Mouse (Mus musculus) gastrocnemius, postnatal 14 days (tissue): ENCODE measurements around the gene Ttll2. TPM values are rescaled to one million over a fixed set of nuclear protein-coding genes. Genes with fewer than 3 reads are reported as not detected.
"Not testable (repeated sequence)": the region's sequence is repeated elsewhere in the genome, so short reads cannot be mapped to it uniquely, and the experiment has no call there.

Experiments
- DNase-seq: peaks from one replicate; pipeline ENCODE4 v3.0.0; 2021; ENCODE audit warnings: mixed read lengths
- intact Hi-C: fragments of 180-260 bp; cut with DNase I; formaldehyde crosslinking; loops from one replicate; pipeline ENCODE4 v1.15.1; 2025; ENCODE audit warnings: low total_unique reads
- long read RNA-seq, 2 experiments: library from polyadenylated mRNA; stranded (forward); transcript quantifications; one replicate each; pipeline ENCODE4 v2.0.0; 2021
- total RNA-seq, 2 experiments: library from RNA; stranded (reverse); gene quantifications; 2 replicates each; pipeline ENCODE4 v1.2.3; 2021

The Ttll2 gene
- total RNA-seq: not detected
- long read RNA-seq, experiment 1: 0 reads
- long read RNA-seq, experiment 2: 0 reads

DNA sequence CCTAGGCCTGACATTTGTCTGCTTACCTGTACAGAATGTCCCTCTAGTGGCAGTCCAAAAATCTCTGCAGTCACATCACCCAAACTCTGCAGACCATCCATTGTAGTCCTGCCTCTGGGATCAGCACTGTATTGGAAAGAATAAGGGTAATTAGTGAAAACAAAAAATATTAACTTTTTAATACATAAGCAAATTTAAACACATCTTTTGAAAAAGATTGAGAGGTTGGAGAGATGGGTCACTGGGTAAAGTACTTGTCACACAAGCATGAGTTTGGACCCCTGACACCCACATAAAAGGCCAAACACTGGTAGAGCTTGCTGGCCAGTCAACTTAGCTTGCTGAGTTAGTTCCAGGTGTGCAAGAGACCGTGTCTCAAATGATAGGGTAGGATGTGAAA lies at the start of gene Ttll2:
Ttll2 (minus strand) TSS at position 101 of the 400 bp plus-strand sequence.
- DNase-seq, intact Hi-C loops: not testable (repeated sequence)

- intact Hi-C loops, DNase-seq: not testable (repeated sequence)
Observed at GRCm38 (mm10) chr17:7399770-7400169, 47.3 kb upstream of the Ttll2 start.

- DNase-seq, intact Hi-C loops: not testable (repeated sequence)
Observed at GRCm38 (mm10) chr17:7398198-7398847, 45.8 kb upstream of the Ttll2 start.

DNA sequence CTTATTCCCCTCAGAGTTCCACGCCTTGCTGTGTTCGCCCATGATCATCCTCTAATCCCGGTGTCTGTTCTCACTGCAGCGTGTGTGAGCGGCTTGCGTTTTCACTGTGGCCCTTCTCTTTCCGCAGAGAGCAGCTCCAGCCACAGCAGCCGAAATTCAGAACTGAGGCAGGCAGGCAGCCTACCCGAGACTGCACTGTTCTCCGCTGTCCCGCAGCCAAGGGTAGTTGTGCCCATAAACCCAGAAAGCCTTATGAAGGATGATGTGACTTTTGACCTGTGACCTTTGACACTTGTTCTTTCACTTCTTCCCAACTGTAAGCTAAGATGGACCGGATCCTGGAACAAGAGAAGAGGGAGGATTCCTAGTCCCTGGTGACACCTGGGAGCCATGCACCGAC lies 44.6 kb upstream of the Ttll2 start:
- intact Hi-C loops, DNase-seq: not testable (repeated sequence)

GRCm38 (mm10) chr17:7396288-7396687 lies 43.8 kb upstream of the Ttll2 start:
- DNase-seq, intact Hi-C loops: not testable (repeated sequence)

DNA sequence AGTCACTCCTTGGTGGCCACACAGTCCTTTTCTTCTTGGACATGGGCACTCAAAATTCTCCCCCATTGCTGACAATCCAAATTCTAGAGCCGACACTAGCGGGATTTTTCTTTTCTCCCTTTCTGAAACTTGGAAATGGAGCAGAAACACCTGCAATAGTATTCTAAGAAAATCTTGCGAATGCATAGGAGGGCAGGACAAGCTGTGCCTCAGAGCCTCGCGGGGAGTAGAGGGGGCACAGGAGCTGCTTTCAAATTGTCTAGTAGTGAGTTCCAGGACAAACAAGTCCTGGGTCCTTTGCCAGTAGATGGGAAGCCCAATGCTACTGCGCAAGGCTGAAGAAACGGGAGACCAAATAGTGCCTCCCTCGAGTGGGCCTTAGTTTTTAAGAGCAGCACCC lies 43.2 kb upstream of the Ttll2 start:
- intact Hi-C loops, DNase-seq: not testable (repeated sequence)

- DNase-seq: not testable (repeated sequence)
Observed at GRCm38 (mm10) chr17:7395116-7395515, 42.6 kb upstream of the Ttll2 start.

GRCm38 (mm10) chr17:7389898-7390297 lies 37.4 kb upstream of the Ttll2 start:
- intact Hi-C loops, DNase-seq: not testable (repeated sequence)

More at GRCm38 (mm10) chr17:7395116-7395515, 42.6 kb upstream of the Ttll2 start:
- intact Hi-C loops: not testable (repeated sequence)

- intact Hi-C loops, DNase-seq: not testable (repeated sequence)
Observed at GRCm38 (mm10) chr17:7388958-7389356, 36.5 kb upstream of the Ttll2 start.

DNA sequence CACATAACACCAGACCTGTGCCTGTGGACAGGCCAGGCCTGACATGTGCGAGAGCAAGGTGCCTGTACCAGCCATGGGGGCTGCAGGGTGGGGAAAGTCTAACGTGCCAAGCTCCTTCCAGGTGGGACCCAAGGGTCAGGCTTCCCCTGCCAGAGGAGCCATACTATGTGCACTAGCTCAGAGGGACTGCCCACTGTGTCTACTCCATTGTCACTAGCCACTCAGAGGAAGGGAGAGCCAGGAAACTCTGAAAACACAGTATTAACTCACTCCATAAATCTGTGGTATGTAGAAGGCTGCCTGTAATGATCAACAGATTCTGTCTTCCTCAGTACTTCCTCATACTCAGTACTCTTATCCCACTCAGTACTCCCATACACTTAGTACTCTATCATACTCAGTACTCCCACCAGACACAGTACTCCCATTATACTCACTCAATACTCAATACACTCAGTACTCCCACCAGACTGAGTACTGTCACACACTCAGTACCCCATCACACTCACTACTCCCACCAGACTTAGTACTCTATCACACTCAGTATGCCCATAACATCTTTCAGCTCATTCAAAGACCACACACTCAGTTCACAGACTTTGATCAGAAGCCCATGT lies 36.0 kb upstream of the Ttll2 start:
- intact Hi-C loops, DNase-seq: not testable (repeated sequence)

DNA sequence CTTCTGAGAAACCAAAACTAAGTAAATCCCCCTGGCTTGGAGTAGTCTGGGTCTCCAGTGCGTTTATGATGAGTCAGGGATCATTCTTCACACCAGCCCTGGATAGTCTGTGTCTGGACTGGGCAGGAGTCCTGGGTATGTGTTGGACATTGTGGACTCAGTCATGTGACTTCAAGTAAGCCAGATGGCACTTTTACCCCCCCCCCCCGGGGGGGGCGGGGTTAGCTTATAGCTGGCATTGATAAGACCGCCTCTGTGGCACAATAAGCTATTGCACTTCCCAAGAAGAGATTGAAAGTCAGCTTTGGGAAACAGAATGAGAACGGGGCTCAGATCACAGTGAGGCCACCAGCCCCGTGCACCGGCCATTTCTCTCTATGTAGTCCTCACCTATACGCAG lies 33.5 kb upstream of the Ttll2 start:
- not testable (repeated sequence) for DNase-seq

GRCm38 (mm10) chr17:7385364-7385763 lies 32.9 kb upstream of the Ttll2 start, which contains the start of gene Unc93a2:
Gene Unc93a2 (minus strand): TSS chr17:7385464.
- intact Hi-C loops, DNase-seq: not testable (repeated sequence)

More for the DNA sequence above, 33.5 kb upstream of the Ttll2 start:
- intact Hi-C loops: not testable (repeated sequence)

GRCm38 (mm10) chr17:7383167-7384143 lies 31.0 kb upstream of the Ttll2 start:
- intact Hi-C loops, DNase-seq: not testable (repeated sequence)

DNA sequence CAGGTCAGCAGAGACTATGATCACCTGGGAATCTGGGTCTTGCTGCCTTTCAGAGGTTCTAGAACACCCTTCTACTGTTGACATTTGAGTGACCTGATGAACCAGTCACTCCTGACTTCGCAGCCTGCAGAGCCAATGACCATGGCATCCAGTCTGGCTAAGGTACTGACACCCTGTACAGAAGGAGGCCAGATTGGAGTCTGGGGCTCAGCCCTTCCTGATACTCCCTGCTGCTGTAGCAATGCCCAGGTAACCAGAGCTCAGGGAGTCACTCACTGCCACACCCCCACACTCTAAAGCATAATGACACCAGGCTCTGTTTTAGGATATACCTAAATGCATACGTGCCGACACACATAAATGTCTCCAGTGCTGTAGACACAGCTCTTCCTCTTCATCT lies 30.2 kb upstream of the Ttll2 start:
- intact Hi-C loops, DNase-seq: not testable (repeated sequence)

DNA sequence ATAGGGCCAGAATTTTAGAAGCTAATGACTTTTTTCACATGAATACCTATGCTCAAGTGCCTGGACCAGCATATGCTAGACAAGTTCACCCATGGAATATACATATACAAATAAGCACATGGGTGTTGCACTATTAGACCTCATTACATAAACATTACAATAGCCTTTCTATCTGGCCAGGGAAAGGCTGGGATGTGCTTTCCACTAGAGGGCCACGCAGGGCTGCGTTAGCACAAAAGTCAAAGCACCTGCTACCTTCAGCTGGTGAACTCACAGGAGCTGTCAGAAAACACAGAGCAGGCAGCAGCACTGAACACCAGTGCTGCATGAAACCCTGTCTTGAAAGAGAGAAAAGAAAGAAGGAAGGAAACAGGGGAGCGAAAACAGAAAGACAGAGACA lies 25.4 kb upstream of the Ttll2 start:
- intact Hi-C loops, DNase-seq: not testable (repeated sequence)

DNA sequence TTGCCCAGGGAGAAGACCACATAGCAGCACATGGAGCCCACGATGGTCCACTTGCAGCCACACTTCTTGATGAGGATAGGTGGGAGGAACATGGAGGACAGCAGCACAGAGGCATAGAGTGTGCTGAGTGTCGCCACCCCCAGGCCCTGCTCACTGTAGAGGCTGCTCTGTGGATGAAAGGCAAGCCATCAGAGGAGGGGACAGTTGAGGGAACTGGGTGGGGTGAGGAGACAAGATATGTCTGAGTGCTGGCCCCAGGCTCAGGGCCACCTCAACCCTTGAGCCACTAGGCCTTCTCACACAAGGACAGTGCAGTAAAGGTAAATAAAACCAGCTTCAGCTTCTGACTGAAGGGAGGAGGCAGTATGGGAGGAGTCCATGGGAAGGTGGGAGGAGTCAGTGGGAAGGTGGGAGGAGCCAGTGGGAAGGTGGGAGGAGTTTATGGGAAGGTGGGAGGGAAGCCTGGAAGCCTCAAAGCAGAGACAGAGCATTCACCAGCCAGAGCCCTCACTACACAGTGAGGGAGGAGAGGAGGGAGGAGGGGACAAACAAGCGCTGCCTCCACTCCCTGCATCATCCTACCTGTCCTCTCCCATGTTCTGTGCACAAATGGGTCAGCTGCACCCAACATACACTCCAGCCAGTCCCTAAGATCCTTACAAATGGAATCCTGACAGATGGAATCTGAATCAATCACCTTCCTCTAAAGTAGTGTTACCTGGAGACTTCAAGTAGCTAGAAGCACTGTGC lies 24.6 kb upstream of the Ttll2 start:
- DNase-seq, intact Hi-C loops: not testable (repeated sequence)

DNA sequence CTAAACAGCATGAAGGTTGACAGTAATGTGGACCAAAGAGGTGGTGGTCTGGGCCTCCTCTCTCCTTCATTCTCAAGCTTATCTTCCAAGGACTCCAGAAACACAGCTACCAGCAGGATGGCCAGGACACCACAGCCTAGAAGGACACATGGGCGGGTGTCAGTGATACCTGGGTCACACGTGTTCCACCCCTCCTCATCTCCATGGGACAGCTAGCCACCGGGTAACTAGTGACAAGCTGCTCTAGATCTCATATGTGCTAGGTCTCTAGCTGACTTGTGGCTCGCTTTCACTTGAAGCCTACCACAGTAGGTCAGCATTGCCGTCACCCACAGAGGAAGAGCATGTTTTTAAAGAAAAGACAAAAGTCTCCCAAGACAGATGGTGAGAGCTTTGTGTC lies 19.4 kb upstream of the Ttll2 start, which contains the start of gene Gm49630:
Gm49630 (minus strand) TSS at position 101 of the 400 bp plus-strand sequence.
- DNase-seq, intact Hi-C loops: not testable (repeated sequence)

- intact Hi-C loops, DNase-seq: not testable (repeated sequence)
Observed at GRCm38 (mm10) chr17:7369401-7369800, 16.9 kb upstream of the Ttll2 start.
